Mouse (Mus musculus) embryonic fibroblast, embryonic 13.5 days (primary cell): ENCODE measurements around the gene A1cf. TPM values are rescaled to one million over a fixed set of nuclear protein-coding genes. Genes with fewer than 3 reads are reported as not detected.

Experiments used
- H3K27ac ChIP-seq: 2 replicates; pipeline ENCODE4 v1.5.1; 2012; ENCODE audit warnings: low read length, control low read depth, inconsistent platforms; ENCODE audit not compliant: insufficient read depth
- H3K4me1 ChIP-seq: 2 replicates; pipeline ENCODE4 v1.6.1; 2011; ENCODE audit warnings: low read length; ENCODE audit not compliant: control insufficient read depth, insufficient read depth
- H3K4me3 ChIP-seq: 2 replicates; pipeline ENCODE4 v1.5.1; 2011; ENCODE audit warnings: mild to moderate bottlenecking, control low read depth, low read length; ENCODE audit not compliant: insufficient read depth
- CTCF ChIP-seq: IDR thresholded peaks from 2 replicates; pipeline ENCODE4 v1.5.1; 2011; ENCODE audit warnings: mild to moderate bottlenecking, control low read depth, low read length, moderate library complexity, borderline replicate concordance; ENCODE audit not compliant: insufficient read depth
- POLR2A ChIP-seq: IDR thresholded peaks from 2 replicates; pipeline ENCODE4 v1.6.1; 2011; ENCODE audit warnings: low read depth, mild to moderate bottlenecking, control low read depth, low read length, moderate library complexity
- polyA plus RNA-seq: library from polyadenylated mRNA; stranded (reverse); fragments of >200 nt; gene quantifications from 2 replicates; pipeline ENCODE4 v1.2.4, GENCODE M21; 2011; ENCODE audit warnings: low read depth; ENCODE audit not compliant: missing spikeins, insufficient read length

A1cf gene
- polyA plus RNA-seq, 1 experiment, result not detected

DNA sequence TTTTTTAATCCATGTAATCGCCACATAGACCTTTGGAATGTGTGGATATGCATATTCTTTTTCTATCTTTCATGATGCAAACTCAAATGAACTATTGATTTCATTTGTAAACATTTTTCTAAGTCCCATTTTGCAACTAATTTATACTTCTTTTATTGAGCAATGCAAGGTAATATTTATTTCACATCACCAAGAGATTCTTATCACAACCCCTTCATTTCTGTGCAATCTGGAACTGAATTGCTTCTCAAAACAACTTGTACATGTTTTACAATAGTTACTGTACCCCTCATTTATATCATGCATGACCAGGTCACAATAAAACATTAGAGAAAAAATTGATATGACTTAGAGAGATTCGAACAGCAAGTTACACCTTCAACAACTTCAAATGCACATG, 18.7 kb downstream of the A1cf start:
- TF ChIP-seq POLR2A, result no peak
- TF ChIP-seq CTCF, result no peak
- Histone ChIP-seq H3K27ac (no peak overlapping the region), H3K4me3 (no peak overlapping the region), H3K4me1 (no peaks in the 10 kb centered on the region)

- TF ChIP-seq POLR2A (no peak), CTCF (no peak)
- Histone ChIP-seq H3K4me1 (no peaks in the 10 kb centered on the region), H3K27ac (no peak overlapping the region), H3K4me3 (no peak overlapping the region)
Observed at GRCm38 (mm10) chr19:31889988-31890387, 21.4 kb downstream of the A1cf start.

DNA sequence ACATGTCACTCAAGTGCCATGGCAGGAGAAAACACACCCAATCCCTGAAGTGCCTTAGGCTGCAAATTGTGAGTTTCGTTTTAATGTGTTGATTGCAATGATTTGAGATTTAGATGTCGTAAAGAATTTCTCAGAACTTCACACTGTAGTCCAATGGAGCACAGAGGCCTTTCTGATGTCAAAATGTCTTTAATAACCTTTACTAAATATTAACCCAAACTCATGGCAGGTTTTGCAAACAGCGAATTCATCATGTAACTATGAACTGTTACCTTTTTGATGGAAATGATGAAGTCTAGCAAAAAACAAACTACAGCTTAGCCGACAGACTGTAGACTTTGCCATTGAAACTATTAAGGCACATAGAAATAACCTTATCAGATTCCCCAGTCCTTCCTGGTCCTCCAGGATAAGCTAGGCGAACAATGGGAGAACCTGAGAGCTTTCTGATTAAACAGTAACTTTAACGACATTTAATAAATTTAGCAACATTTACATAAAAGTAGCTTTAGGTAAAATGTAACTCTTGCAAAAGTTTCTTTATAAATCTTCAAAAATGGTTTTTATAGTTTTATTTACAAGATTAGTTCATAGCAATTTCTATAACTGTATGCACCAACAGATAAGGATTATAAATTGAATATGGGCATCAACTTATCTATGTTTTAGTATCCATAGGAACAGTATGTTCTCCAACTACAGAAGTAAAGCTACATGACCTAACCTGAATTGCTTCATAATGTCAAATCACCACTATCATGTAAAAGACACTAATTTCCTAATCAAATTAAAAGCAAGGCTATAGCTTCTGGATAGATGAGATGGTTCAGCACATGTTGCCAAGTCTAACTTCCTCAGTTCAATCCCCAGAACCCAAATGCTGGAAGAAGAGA, 22.7 kb downstream of the A1cf start:
- Histone ChIP-seq H3K4me3 (no peak overlapping the region), H3K27ac (no peak overlapping the region), H3K4me1 (no peaks in the 10 kb centered on the region)
- TF ChIP-seq CTCF, result no peak
- no peak for TF ChIP-seq POLR2A

GRCm38 (mm10) chr19:31895971-31896370, 27.4 kb downstream of the A1cf start:
- Histone ChIP-seq H3K27ac (no peak overlapping the region), H3K4me3 (no peak overlapping the region), H3K4me1 (no peaks in the 10 kb centered on the region)
- no peak for TF ChIP-seq POLR2A
- TF ChIP-seq CTCF, result no peak

DNA sequence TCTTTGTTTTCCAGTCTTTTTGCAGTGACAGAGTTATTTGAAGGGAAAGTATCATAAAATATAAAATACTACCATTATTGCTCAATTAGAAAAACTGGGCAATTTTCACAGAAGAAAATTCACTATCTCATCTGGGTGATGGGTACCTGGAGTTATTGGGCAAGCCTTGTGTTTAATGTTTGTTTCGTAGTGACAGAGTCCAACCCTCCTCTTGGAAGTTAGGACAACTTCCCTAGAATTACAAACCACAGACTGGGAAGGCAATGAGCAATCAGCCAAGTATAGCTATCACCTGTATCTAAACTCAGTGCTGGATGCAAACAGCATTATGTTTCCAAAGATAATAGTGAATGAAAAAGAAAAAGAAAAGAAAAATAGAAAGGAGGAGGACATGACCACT, 28.1 kb downstream of the A1cf start:
- no peaks in the 10 kb centered on the region for H3K4me1 ChIP-seq
- H3K27ac ChIP-seq, result no peak overlapping the region
- no peak overlapping the region for H3K4me3 ChIP-seq
- no peak for TF ChIP-seq CTCF
- no peak for TF ChIP-seq POLR2A

GRCm38 (mm10) chr19:31905671-31906070, 37.1 kb downstream of the A1cf start:
- Histone ChIP-seq H3K4me3 (no peak overlapping the region), H3K4me1 (no peaks in the 10 kb centered on the region), H3K27ac (no peak overlapping the region)
- no peak for TF ChIP-seq CTCF
- no peak for TF ChIP-seq POLR2A

DNA sequence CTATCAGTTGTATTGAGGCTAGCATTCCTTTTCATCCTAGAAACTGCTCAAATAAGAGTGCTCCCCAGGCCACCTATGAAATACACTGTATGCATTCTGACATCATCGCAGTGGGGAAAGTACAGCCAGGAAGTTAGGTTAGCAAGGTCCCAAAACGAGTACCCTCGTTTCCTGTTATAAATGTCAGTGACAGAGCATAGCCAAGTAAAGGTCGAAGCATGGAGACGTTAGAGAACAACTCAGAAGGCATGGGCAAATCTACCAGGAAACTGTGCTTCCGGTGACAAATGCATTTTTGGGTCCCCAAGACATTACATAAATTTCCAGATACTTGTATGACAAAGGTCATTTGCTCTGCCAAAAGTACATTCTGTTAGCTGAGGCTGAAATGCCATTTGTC, 41.9 kb downstream of the A1cf start:
- Histone ChIP-seq H3K27ac (no peak overlapping the region), H3K4me1 (no peaks in the 10 kb centered on the region), H3K4me3 (no peak overlapping the region)
- TF ChIP-seq CTCF (no peak), POLR2A (no peak)

DNA sequence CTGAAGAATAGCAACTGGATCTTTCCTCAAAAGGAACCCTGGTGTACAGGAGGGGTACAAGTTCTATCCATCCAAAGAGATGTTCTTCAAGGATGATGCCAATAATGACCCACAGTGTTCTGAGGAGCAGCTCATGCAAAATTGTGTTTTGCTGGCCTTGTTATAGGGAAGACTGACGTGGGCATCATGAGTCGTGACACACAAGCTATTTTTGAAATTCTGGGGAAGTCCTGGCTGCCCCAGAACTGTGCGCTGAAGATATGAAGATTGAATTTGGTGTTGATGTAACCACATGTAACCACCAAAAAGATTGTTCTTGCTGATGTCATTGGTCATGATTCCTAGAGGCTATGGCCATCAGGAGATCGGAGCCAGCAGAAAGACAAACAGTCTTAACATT, 45.4 kb downstream of the A1cf start:
- Histone ChIP-seq H3K27ac (no peak overlapping the region), H3K4me3 (no peak overlapping the region), H3K4me1 (no peaks in the 10 kb centered on the region)
- TF ChIP-seq POLR2A (no peak), CTCF (no peak)

- no peak overlapping the region for H3K27ac ChIP-seq
- H3K4me1 ChIP-seq, result no peaks in the 10 kb centered on the region
- no peak overlapping the region for H3K4me3 ChIP-seq
- no peak for TF ChIP-seq POLR2A
- TF ChIP-seq CTCF, result no peak
Observed at GRCm38 (mm10) chr19:31920357-31920756, 51.8 kb downstream of the A1cf start.

- TF ChIP-seq POLR2A (no peak), CTCF (no peak)
- Histone ChIP-seq H3K27ac (no peak overlapping the region), H3K4me3 (no peak overlapping the region), H3K4me1 (no peaks in the 10 kb centered on the region)
Observed at GRCm38 (mm10) chr19:31921852-31922251, 53.3 kb downstream of the A1cf start.
